Mouse (Mus musculus) kidney, embryonic 14.5 days (tissue): ENCODE measurements around the gene Retreg1. TPM values are rescaled to one million over a fixed set of nuclear protein-coding genes. Genes with fewer than 3 reads are reported as not detected.

Source experiments
- ATAC-seq: fragments of 200-750 bp; cut with Nextera tagmentation; 2 replicates; pipeline ENCODE4 v1.8.0; 2017; ENCODE audit warnings: moderate number of reproducible peaks, mild to moderate bottlenecking, moderate TSS enrichment, moderate library complexity; ENCODE audit not compliant: low FRiP score, low TSS enrichment
- H3K27ac ChIP-seq: fragments of 300-500 bp; sonication (generic); 2 replicates; pipeline ENCODE4 v1.5.1; 2014; ENCODE audit warnings: low read depth, mild to moderate bottlenecking, low read length, moderate library complexity, mixed read lengths
- H3K27me3 ChIP-seq: fragments of 300-500 bp; sonication (generic); 2 replicates; pipeline ENCODE4 v1.6.1; 2014; ENCODE audit warnings: mild to moderate bottlenecking, low read length; ENCODE audit not compliant: control insufficient read depth, insufficient read depth
- H3K36me3 ChIP-seq: fragments of 300-500 bp; sonication (generic); 2 replicates; pipeline ENCODE4 v1.6.1; 2014; ENCODE audit warnings: low read length, mixed read lengths; ENCODE audit not compliant: control insufficient read depth, insufficient read depth
- H3K4me1 ChIP-seq: fragments of 300-500 bp; sonication (generic); 2 replicates; pipeline ENCODE4 v1.6.1; 2014; ENCODE audit warnings: low read length, mixed read lengths; ENCODE audit not compliant: control insufficient read depth, insufficient read depth
- H3K4me2 ChIP-seq: fragments of 300-500 bp; sonication (generic); replicated peaks from 2 replicates; pipeline ENCODE4 v1.6.1; 2014; ENCODE audit warnings: low read depth, mild to moderate bottlenecking, low read length
- H3K4me3 ChIP-seq: fragments of 300-500 bp; sonication (generic); 2 replicates; pipeline ENCODE4 v1.5.1; 2014; ENCODE audit warnings: mild to moderate bottlenecking, low read length
- H3K9ac ChIP-seq: fragments of 300-500 bp; sonication (generic); 2 replicates; pipeline ENCODE4 v1.6.1; 2014; ENCODE audit warnings: low read depth, mild to moderate bottlenecking, low read length, moderate library complexity
- H3K9me3 ChIP-seq: fragments of 300-500 bp; sonication (generic); 2 replicates; pipeline ENCODE4 v1.6.1; 2016; ENCODE audit warnings: low read length; ENCODE audit not compliant: control insufficient read depth
- WGBS: fragments of 180-500 bp; shearing (Covaris S2); extraction: QIAGEN DNeasy Blood & Tissue Kit; methylation state at CpG from one replicate; pipeline ENCODE4 v1.1.7; 2014; 5-methylcytosine and 5-hydroxymethylcytosine counted together
- polyA plus RNA-seq: library from polyadenylated mRNA; unstranded; fragments of >200 nt; fragmentation: Nextera tagmentation; extraction: Ambion mirVana; gene quantifications from 2 replicates; pipeline ENCODE4 v1.2.1, GENCODE M21; 2014

Gene Retreg1
- polyA plus RNA-seq, 1 experiment from 2014 or later, result 14.6 TPM

DNA sequence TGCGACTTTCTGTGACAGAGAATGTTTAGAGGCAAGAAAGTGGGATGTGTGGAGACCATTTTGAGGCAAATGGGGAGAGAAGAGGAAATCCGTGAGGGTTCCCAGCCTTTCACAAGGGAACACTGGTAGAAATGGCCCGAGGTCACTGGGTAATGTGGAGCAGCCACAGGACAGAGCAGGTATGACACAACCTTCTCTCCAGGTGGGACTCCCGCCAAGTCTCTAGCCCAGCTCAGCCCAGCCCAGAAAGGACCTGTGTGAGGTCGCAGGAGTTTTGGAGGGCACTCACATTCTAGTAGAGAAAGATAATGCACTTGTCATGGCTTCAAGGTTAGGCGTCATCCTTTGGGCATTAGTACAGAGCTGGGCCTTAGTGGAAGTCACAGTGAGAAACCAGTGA is 23.1 kb downstream of the Retreg1 start:
- Histone ChIP-seq H3K4me3 (no peak overlapping the region), H3K36me3 (no peaks in the 10 kb centered on the region), H3K4me1 (no peaks in the 10 kb centered on the region), H3K9ac (no peak overlapping the region), H3K9me3 (no peaks in the 10 kb centered on the region), H3K4me2 (no peak overlapping the region), H3K27me3 (no peaks in the 10 kb centered on the region), H3K27ac (no peak overlapping the region)
- WGBS, result 88% methylated on average over 6 of the region's 6 CpGs
- ATAC-seq, result no peak

DNA sequence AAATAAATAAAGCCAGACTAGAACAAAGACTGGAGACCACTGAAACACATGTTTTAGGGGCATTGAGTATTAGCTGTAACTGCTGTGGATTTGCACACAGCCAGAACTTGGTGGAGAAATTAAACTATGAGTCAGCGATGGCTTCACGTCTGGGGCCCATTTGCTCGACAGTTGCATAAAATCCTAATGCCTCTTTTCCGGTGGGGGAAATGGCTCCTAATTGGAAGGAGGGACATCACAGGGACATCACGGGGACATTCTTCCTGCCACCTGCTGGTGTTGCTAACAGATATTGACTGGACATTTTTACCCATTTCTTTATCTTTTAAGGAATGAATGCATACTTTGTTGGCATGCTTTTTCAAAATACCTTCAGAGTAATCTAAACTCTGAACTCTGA is 26.1 kb downstream of the Retreg1 start:
- ATAC-seq, result no peak
- Histone ChIP-seq H3K27ac (no peak overlapping the region), H3K27me3 (no peaks in the 10 kb centered on the region), H3K4me3 (no peak overlapping the region), H3K9me3 (no peaks in the 10 kb centered on the region), H3K4me1 (no peaks in the 10 kb centered on the region), H3K4me2 (no peak overlapping the region), H3K36me3 (no peaks in the 10 kb centered on the region), H3K9ac (no peak overlapping the region)
- 43% methylated on average over 5 of the region's 5 CpGs for WGBS

DNA sequence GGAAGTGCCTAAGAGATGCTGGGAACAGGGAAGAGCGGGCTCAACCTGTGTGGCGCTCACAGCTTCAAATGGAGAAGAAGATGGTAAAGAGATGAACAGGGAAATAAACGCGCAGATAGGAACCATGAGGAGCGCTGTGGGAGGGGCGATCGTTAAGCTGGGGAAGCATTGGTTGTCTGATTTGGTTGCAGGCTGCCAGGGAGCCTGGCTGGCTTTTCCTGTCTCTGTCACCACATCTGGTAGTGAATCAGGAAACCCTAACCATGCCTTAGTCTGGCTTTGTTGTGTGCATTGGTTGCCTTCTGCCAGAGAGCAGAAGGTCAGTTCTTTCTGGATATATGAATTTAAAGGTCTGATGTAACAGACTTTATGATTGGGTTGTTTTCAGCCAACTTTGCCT is 28.5 kb downstream of the Retreg1 start:
- no peak overlapping the region for H3K27ac ChIP-seq
- no peak overlapping the region for H3K4me2 ChIP-seq
- no peaks in the 10 kb centered on the region for H3K4me1 ChIP-seq
- no peaks in the 10 kb centered on the region for H3K9me3 ChIP-seq
- no peak for ATAC-seq
- H3K27me3 ChIP-seq, result no peaks in the 10 kb centered on the region
- 89% methylated on average over 7 of the region's 7 CpGs for WGBS
- H3K9ac ChIP-seq, result no peak overlapping the region
- no peak overlapping the region for H3K4me3 ChIP-seq
- no peaks in the 10 kb centered on the region for H3K36me3 ChIP-seq

DNA sequence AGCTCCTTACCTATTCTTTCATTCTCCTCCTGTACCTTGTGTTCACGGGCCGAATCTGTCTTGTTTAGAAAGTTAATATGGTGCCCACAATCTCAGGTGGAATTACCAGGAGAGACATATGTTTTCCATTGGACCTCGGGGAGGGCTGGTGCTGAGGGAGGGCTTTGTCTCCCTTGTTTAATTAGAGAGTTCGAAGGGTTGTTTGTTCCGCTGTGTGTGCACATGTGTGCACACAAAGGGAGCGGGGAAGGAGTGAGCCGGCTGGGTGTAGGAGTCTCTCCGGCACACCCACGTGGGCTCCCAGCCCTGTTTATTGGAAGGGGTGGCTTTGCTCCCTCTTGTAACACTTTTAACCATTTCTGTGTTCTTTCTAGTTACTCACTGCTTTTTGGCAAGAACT is 29.1 kb downstream of the Retreg1 start:
- no peak for ATAC-seq
- Histone ChIP-seq H3K36me3 (no peaks in the 10 kb centered on the region), H3K4me2 (no peak overlapping the region), H3K27ac (no peak overlapping the region), H3K4me3 (no peak overlapping the region), H3K9me3 (no peaks in the 10 kb centered on the region), H3K27me3 (no peaks in the 10 kb centered on the region), H3K9ac (no peak overlapping the region), H3K4me1 (peaks cover 2% of the 10 kb centered on the region; the same call in 1 of the 2 replicates)
- WGBS, result 66% methylated on average over 9 of the region's 9 CpGs

DNA sequence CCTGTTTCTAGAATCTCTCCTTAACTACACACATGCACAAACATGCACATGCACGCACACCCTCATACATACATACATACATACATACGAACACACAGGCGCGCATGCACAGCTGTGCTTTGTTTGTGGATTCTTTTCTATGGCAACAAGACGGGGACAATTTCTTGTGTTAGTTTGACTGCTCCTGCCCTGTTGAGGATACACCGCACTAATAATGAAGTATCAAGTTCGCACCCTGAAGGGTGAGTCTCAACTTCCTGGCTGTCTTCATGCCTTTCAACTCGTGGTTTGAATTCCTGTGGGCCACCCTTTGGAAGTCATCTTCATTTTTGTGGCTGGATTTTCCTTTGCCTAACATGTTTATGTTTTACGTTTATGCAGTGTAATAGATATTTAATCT is 29.7 kb downstream of the Retreg1 start:
- Histone ChIP-seq H3K27me3 (no peaks in the 10 kb centered on the region), H3K27ac (no peak overlapping the region)
- WGBS, result 82% methylated on average over 9 of the region's 9 CpGs

DNA sequence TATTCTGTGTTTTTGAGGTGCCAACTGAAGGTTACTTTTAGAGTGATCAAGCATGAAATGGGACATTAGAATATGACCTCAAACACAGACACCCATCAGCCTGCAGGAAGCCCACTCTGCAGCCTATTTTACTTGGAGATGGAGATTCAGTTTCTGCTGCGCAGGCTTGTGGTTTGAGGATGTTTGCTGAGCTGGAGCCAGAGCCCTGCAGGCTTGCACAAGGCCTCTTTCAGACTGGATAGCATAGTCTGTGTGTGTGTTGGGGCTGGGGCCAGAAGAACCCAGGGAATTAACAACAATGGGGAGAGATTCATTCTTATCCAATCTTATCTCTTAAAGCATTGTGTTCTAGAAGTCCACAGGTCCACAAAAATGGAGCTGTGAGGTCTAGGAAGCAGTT is 30.6 kb downstream of the Retreg1 start:
- WGBS, result 76% methylated on average over 1 of the region's 1 CpGs
- H3K9me3 ChIP-seq, result no peaks in the 10 kb centered on the region
- ATAC-seq, result no peak

More for the DNA sequence above, 29.7 kb downstream of the Retreg1 start:
- Histone ChIP-seq H3K4me2 (no peak overlapping the region), H3K4me3 (no peak overlapping the region), H3K36me3 (no peaks in the 10 kb centered on the region), H3K9me3 (no peaks in the 10 kb centered on the region), H3K4me1 (peaks cover 7% of the 10 kb centered on the region; the same call in 1 of the 2 replicates), H3K9ac (no peak overlapping the region)
- no peak for ATAC-seq

DNA sequence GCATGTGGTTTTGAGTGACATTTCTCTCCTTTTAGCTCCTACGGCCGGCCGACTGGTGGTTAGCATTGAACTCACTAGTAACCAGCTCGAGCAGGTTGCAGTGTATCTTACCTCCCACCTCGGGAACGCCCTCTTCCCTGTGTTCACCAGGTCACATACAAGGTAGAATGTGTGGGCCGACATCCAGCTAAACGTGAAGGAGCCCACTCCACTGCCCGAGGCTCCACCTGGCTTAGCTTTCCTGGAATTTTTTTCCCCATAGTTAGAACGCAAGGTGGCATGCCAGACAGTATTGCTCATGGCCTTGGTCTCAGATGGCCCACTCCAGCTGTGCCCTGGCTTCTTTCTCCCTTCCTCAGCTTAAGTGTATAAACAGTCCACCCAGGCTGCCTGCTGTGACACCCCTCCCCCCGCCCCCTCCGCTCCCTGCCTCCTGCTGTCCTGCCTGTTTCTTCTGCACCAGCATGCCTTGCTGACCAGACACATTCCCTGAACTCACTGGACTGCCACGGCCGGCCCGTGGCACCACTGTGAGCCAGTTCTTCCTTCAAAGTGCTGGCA is 33.7 kb downstream of the Retreg1 start:
- H3K9me3 ChIP-seq, result no peaks in the 10 kb centered on the region
- WGBS, result 34% methylated on average over 15 of the region's 15 CpGs
- H3K27ac ChIP-seq, result peak overlapping the region; percentile 73
- H3K4me1 ChIP-seq, result peaks cover 10% of the 10 kb centered on the region; the same call in 1 of the 2 replicates
- H3K27me3 ChIP-seq, result no peaks in the 10 kb centered on the region
- no peak overlapping the region for H3K9ac ChIP-seq
- H3K4me2 ChIP-seq, result no peak overlapping the region
- ATAC-seq, result peak; percentile 92
- no peak overlapping the region for H3K4me3 ChIP-seq
- no peaks in the 10 kb centered on the region for H3K36me3 ChIP-seq

More for the DNA sequence above, 30.6 kb downstream of the Retreg1 start:
- Histone ChIP-seq H3K9ac (no peak overlapping the region), H3K4me2 (no peak overlapping the region), H3K27ac (no peak overlapping the region), H3K36me3 (no peaks in the 10 kb centered on the region), H3K27me3 (no peaks in the 10 kb centered on the region), H3K4me1 (peaks cover 10% of the 10 kb centered on the region; the same call in 1 of the 2 replicates), H3K4me3 (no peak overlapping the region)

DNA sequence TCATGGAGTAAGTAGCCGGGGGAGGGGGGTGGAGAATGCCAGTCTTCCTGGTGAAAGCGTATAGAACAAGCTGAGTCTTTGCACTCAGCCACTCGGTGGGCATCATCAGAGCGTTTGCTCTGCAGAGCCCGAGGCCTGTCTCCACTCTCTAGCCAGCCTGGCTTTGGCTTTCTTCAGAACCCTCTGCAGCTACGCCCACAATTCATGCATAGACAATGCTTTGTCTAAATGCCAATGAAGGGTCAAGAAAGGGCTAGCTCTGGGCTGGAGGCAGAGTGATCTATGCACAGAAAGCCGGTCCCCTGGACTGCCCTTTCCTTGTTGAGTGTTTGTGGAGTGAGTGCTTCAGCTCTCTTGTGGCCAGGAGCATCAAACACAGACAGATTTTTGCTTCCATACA is 34.8 kb downstream of the Retreg1 start:
- H3K4me2 ChIP-seq, result no peak overlapping the region
- no peaks in the 10 kb centered on the region for H3K9me3 ChIP-seq
- peaks cover 10% of the 10 kb centered on the region; the same call in 1 of the 2 replicates for H3K4me1 ChIP-seq
- no peaks in the 10 kb centered on the region for H3K27me3 ChIP-seq
- no peak overlapping the region for H3K4me3 ChIP-seq
- ATAC-seq, result no peak
- no peak overlapping the region for H3K9ac ChIP-seq
- H3K36me3 ChIP-seq, result no peaks in the 10 kb centered on the region
- 0 out of 2 replicates have a peak overlapping the region, but pooled peaks have one; percentile 55 for H3K27ac ChIP-seq
- WGBS, result 75% methylated on average over 7 of the region's 7 CpGs

DNA sequence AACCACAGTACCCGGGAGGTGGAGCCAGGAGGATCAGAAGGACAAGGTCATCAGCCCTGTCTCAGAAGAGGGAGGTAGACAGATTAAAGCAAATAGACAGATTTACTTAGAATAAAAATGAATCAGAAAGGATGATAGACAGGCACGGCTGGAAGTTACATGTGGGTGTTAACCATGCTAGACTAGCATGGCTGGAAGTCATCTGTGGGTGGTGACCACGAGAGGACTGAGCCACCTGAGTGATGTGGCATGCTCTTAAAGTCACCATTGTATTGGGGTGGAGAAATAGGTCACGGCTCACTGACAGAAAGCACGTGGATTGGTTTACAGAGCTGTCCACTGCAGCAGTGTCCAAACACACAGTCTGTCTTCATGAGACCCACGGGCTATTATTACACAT is 36.2 kb downstream of the Retreg1 start:
- H3K27ac ChIP-seq, result no peak overlapping the region
- H3K4me1 ChIP-seq, result peaks cover 10% of the 10 kb centered on the region; the same call in 1 of the 2 replicates
- no peaks in the 10 kb centered on the region for H3K27me3 ChIP-seq
- no peaks in the 10 kb centered on the region for H3K36me3 ChIP-seq
- WGBS, result 57% methylated on average over 6 of the region's 6 CpGs
- H3K4me3 ChIP-seq, result no peak overlapping the region
- H3K9me3 ChIP-seq, result no peaks in the 10 kb centered on the region
- ATAC-seq, result no peak
- H3K9ac ChIP-seq, result no peak overlapping the region
- no peak overlapping the region for H3K4me2 ChIP-seq
